Mouse (Mus musculus): ENCODE measurements at regions not wholly inside any gene's neighbourhood (a gene's known extent, or its start where the extent isn't known, plus 50 kb on each side); places are given as distances from the start of the nearest gene placed in this dataset.

DNA sequence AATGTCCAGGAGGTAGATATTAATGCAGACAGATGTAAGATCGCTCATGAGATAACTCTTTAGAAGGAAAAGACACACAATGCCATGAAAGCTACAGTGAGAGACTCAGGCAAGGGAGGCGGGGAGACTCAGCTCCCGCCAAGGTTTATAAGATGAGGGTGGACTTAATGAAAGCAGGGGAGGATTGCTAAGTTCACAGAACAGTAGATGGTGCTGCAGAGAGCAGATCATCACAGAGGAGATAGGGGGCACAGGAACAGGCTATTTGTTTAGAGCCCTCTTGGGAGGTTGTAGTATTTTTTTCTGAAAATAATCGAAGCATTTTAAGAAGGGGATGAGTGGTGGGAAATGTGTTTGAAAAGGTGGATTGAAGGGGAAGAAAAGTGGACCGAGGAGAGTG, 144.6 kb upstream of the Nlrp1b start:
- Histone ChIP-seq H3K27ac (ENCODE audit: low read depth, low read length) (no peak overlapping the region), H3K36me3 (ENCODE audit: control insufficient read depth, insufficient read depth, low read length) (no peaks in the 10 kb centered on the region), H3K4me3 (ENCODE audit: low read depth, low read length) (no peak overlapping the region), H3K4me2 (no peak overlapping the region), H3K4me1 (ENCODE audit: control insufficient read depth, insufficient read depth, low read length) (no peaks in the 10 kb centered on the region), H3K9ac (ENCODE audit: low read length) (no peak overlapping the region), H3K9me3 (ENCODE audit: control insufficient read depth, low read length) (no peaks in the 10 kb centered on the region), H3K27me3 (ENCODE audit: control insufficient read depth, insufficient read depth, low read length) (no peaks in the 10 kb centered on the region)
- ATAC-seq (ENCODE audit: low FRiP score) (no peak), DNase-seq (ENCODE audit: low spot score, missing footprints) (peak; percentile 33)
- WGBS: 69% methylated on average over 5 of the region's 5 CpGs

- no peak overlapping the region for H3K4me2 ChIP-seq
- H3K9me3 ChIP-seq (ENCODE audit: control insufficient read depth, low read length): no peaks in the 10 kb centered on the region
- DNase-seq (ENCODE audit: low spot score, missing footprints) (peak; percentile 77), ATAC-seq (ENCODE audit: low FRiP score) (no peak)
- 77% methylated on average over 4 of the region's 4 CpGs for WGBS
- no peak overlapping the region for H3K27ac ChIP-seq (ENCODE audit: low read depth, low read length)
- no peaks in the 10 kb centered on the region for H3K27me3 ChIP-seq (ENCODE audit: control insufficient read depth, insufficient read depth, low read length)
- H3K4me1 ChIP-seq (ENCODE audit: control insufficient read depth, insufficient read depth, low read length): peaks cover 7% of the 10 kb centered on the region; the same call in 1 of the 2 replicates
- no peaks in the 10 kb centered on the region for H3K36me3 ChIP-seq (ENCODE audit: control insufficient read depth, insufficient read depth, low read length)
- no peak overlapping the region for H3K4me3 ChIP-seq (ENCODE audit: low read depth, low read length)
- H3K9ac ChIP-seq (ENCODE audit: low read length): no peak overlapping the region
These were observed 157.9 kb upstream of the Nlrp1b start for GRCm38 (mm10) chr11:71388411-71388810.

- H3K9me3 ChIP-seq (ENCODE audit: control insufficient read depth, low read length): no peaks in the 10 kb centered on the region
- WGBS: 14% methylated on average over 7 of the region's 7 CpGs
- H3K36me3 ChIP-seq (ENCODE audit: control insufficient read depth, insufficient read depth, low read length): no peaks in the 10 kb centered on the region
- ATAC-seq (ENCODE audit: low FRiP score): peak; percentile 90
- H3K9ac ChIP-seq (ENCODE audit: low read length): no peak overlapping the region
- peak overlapping the region; percentile 57; the same call in 1 of the 2 replicates for H3K27ac ChIP-seq (ENCODE audit: low read depth, low read length)
- no peak overlapping the region for H3K4me3 ChIP-seq (ENCODE audit: low read depth, low read length)
- H3K27me3 ChIP-seq (ENCODE audit: control insufficient read depth, insufficient read depth, low read length): no peaks in the 10 kb centered on the region
- DNase-seq (ENCODE audit: low spot score, missing footprints): peak; percentile 92
- H3K4me2 ChIP-seq: peak overlapping the region; percentile 16
- peaks cover 7% of the 10 kb centered on the region; the same call in 1 of the 2 replicates for H3K4me1 ChIP-seq (ENCODE audit: control insufficient read depth, insufficient read depth, low read length)
These were observed 159.1 kb upstream of the Nlrp1b start for GRCm38 (mm10) chr11:71389659-71390058.

- Histone ChIP-seq H3K9ac (ENCODE audit: low read length) (no peak overlapping the region), H3K36me3 (ENCODE audit: control insufficient read depth, insufficient read depth, low read length) (no peaks in the 10 kb centered on the region), H3K4me1 (ENCODE audit: control insufficient read depth, insufficient read depth, low read length) (peaks cover 7% of the 10 kb centered on the region; the same call in 1 of the 2 replicates), H3K4me2 (no peak overlapping the region), H3K27me3 (ENCODE audit: control insufficient read depth, insufficient read depth, low read length) (no peaks in the 10 kb centered on the region), H3K27ac (ENCODE audit: low read depth, low read length) (peak overlapping the region; percentile 57; the same call in 1 of the 2 replicates), H3K4me3 (ENCODE audit: low read depth, low read length) (no peak overlapping the region), H3K9me3 (ENCODE audit: control insufficient read depth, low read length) (no peaks in the 10 kb centered on the region)
- ATAC-seq (ENCODE audit: low FRiP score): peak; percentile 35; the same call in 1 of the 2 replicates
- peak; percentile 77 for DNase-seq (ENCODE audit: low spot score, missing footprints)
- 48% methylated on average over 3 of the region's 3 CpGs for WGBS
These were observed 159.6 kb upstream of the Nlrp1b start for GRCm38 (mm10) chr11:71390151-71390550.

DNA sequence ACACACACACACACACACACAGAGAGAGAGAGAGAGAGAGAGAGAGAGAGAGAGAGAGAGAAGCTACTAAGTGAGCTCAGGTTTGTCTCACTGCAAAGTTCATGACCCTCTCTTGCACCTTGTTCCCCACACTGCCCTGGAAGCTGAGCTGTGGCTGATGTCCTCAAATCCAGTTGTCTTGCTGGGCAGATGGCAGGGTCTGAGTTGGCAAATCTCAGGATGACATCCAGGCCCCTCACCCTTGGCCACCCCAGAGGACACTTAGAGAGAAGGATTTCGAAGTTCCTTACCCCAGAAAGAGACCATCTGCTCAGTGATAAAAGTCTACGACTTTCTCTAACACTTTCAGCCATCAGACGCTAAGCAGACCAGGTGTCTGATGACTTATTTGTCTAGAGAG, 160.1 kb upstream of the Nlrp1b start:
- Histone ChIP-seq H3K4me3 (ENCODE audit: low read depth, low read length) (no peak overlapping the region), H3K4me1 (ENCODE audit: control insufficient read depth, insufficient read depth, low read length) (peaks cover 7% of the 10 kb centered on the region; the same call in 1 of the 2 replicates), H3K4me2 (no peak overlapping the region), H3K27ac (ENCODE audit: low read depth, low read length) (no peak overlapping the region), H3K27me3 (ENCODE audit: control insufficient read depth, insufficient read depth, low read length) (no peaks in the 10 kb centered on the region), H3K9me3 (ENCODE audit: control insufficient read depth, low read length) (no peaks in the 10 kb centered on the region), H3K9ac (ENCODE audit: low read length) (no peak overlapping the region), H3K36me3 (ENCODE audit: control insufficient read depth, insufficient read depth, low read length) (no peaks in the 10 kb centered on the region)
- DNase-seq (ENCODE audit: low spot score, missing footprints) (peak; percentile 60), ATAC-seq (ENCODE audit: low FRiP score) (no peak)
- WGBS: 75% methylated on average over 3 of the region's 3 CpGs

DNA sequence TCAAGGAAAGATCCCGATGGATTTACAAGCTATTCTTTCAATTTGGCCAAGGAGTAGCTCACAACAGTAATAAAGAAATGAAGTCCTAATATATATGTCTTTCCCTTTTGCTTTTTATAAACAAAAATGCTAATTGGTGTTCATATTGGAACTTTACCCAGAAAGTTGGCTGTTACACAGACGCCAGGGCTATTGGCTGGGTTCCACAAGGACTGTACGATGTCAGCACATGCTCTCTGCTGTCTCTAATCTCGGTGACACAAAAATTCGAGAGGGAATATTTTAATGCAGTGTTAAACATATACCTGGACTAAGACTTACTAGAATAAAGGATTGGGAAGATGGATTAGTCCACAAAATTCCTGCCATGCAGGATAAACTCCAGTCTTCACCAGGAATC, 162.9 kb upstream of the Nlrp1b start:
- ATAC-seq (ENCODE audit: low FRiP score) (no peak), DNase-seq (ENCODE audit: low spot score, missing footprints) (peak; percentile 62)
- Histone ChIP-seq H3K27ac (ENCODE audit: low read depth, low read length) (no peak overlapping the region), H3K4me2 (no peak overlapping the region), H3K36me3 (ENCODE audit: control insufficient read depth, insufficient read depth, low read length) (no peaks in the 10 kb centered on the region), H3K9ac (ENCODE audit: low read length) (no peak overlapping the region), H3K4me1 (ENCODE audit: control insufficient read depth, insufficient read depth, low read length) (peaks cover 7% of the 10 kb centered on the region; the same call in 1 of the 2 replicates), H3K4me3 (ENCODE audit: low read depth, low read length) (no peak overlapping the region), H3K9me3 (ENCODE audit: control insufficient read depth, low read length) (no peaks in the 10 kb centered on the region), H3K27me3 (ENCODE audit: control insufficient read depth, insufficient read depth, low read length) (no peaks in the 10 kb centered on the region)
- WGBS: 88% methylated on average over 5 of the region's 5 CpGs

DNA sequence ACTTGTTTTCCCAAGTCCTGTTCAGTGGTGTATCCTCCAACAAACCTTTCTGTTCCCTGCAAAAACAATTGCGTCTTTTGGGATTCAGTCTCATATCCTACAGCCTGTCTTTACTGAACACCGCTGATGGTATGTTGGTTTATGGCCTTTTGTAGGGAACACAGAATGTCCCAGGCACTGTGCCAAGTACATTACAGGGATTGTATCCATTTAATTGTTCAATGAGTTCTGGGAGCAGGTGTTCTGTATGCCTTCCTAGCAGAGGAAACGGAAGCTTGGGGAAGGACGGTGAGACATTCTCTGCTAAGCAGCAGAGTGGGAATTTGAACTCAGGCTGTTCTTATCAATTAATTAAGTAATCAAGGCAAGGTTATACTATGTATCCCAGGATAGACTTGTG, 164.5 kb upstream of the Nlrp1b start:
- H3K27ac ChIP-seq (ENCODE audit: low read depth, low read length): no peak overlapping the region
- WGBS: 71% methylated on average over 4 of the region's 4 CpGs
- H3K4me1 ChIP-seq (ENCODE audit: control insufficient read depth, insufficient read depth, low read length): no peaks in the 10 kb centered on the region
- H3K9me3 ChIP-seq (ENCODE audit: control insufficient read depth, low read length): no peaks in the 10 kb centered on the region
- H3K9ac ChIP-seq (ENCODE audit: low read length): no peak overlapping the region
- peak; percentile 23 for DNase-seq (ENCODE audit: low spot score, missing footprints)
- H3K4me3 ChIP-seq (ENCODE audit: low read depth, low read length): no peak overlapping the region
- no peak overlapping the region for H3K4me2 ChIP-seq
- no peaks in the 10 kb centered on the region for H3K27me3 ChIP-seq (ENCODE audit: control insufficient read depth, insufficient read depth, low read length)
- no peak for ATAC-seq (ENCODE audit: low FRiP score)
- H3K36me3 ChIP-seq (ENCODE audit: control insufficient read depth, insufficient read depth, low read length): no peaks in the 10 kb centered on the region

DNA sequence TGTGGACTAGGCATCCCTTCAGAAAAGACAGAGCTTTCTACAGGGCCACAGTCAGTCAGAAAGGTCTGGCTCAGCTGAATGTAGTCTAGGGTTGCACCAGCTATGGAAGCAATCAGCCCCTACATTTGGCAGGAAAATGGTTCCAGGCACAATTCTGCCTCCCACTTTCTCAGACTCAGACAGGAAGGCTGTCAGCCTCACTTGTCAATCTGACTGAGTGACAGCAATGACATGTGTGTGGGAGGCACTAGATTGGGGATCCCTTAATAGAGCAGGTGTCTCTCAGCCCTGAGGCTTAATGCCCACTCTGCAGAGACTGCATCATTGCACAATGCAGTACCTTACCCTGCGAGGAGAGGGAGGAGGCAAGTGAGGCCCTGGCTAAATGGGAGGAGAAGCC, 165.1 kb upstream of the Nlrp1b start:
- Histone ChIP-seq H3K27ac (ENCODE audit: low read depth, low read length) (no peak overlapping the region), H3K4me3 (ENCODE audit: low read depth, low read length) (no peak overlapping the region), H3K9ac (ENCODE audit: low read length) (no peak overlapping the region), H3K4me1 (ENCODE audit: control insufficient read depth, insufficient read depth, low read length) (no peaks in the 10 kb centered on the region), H3K4me2 (no peak overlapping the region), H3K9me3 (ENCODE audit: control insufficient read depth, low read length) (no peaks in the 10 kb centered on the region), H3K27me3 (ENCODE audit: control insufficient read depth, insufficient read depth, low read length) (no peaks in the 10 kb centered on the region), H3K36me3 (ENCODE audit: control insufficient read depth, insufficient read depth, low read length) (no peaks in the 10 kb centered on the region)
- DNase-seq (ENCODE audit: low spot score, missing footprints) (peak; percentile 6), ATAC-seq (ENCODE audit: low FRiP score) (no peak)
- WGBS: 77% methylated on average over 1 of the region's 1 CpGs

DNA sequence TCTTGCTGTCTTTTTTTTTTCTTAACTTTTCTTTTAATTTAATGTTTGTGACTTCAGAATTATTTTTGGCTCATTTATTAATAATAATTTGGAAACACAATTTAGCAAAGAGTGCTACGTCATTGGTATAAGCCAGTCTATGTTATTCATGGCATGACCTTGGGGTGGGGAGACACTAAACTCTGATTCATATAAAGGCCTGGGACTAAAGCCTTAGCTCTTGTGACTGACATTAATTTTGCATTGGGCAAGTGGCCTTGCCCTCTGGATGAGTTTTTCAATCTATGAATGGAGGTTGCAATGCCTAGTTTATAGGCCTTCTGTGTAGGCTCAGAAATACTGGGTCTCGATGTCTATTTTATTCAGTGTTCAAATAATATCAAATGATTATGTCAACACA, 169.8 kb upstream of the Nlrp1b start:
- 93% methylated on average over 2 of the region's 2 CpGs for WGBS
- no peak overlapping the region for H3K27ac ChIP-seq (ENCODE audit: low read depth, low read length)
- ATAC-seq (ENCODE audit: low FRiP score): no peak
- H3K4me3 ChIP-seq (ENCODE audit: low read depth, low read length): no peak overlapping the region
- no peaks in the 10 kb centered on the region for H3K9me3 ChIP-seq (ENCODE audit: control insufficient read depth, low read length)
- H3K9ac ChIP-seq (ENCODE audit: low read length): no peak overlapping the region
- no peaks in the 10 kb centered on the region for H3K27me3 ChIP-seq (ENCODE audit: control insufficient read depth, insufficient read depth, low read length)
- H3K4me2 ChIP-seq: no peak overlapping the region
- DNase-seq (ENCODE audit: low spot score, missing footprints): peak; percentile 19
- H3K36me3 ChIP-seq (ENCODE audit: control insufficient read depth, insufficient read depth, low read length): no peaks in the 10 kb centered on the region
- H3K4me1 ChIP-seq (ENCODE audit: control insufficient read depth, insufficient read depth, low read length): no peaks in the 10 kb centered on the region
